Mouse (Mus musculus) embryonic facial prominence, embryonic 15.5 days (tissue): ENCODE results near the gene Nhej1. TPM values are rescaled to one million over a fixed set of nuclear protein-coding genes. Genes with fewer than 3 reads are reported as not detected.

Source experiments
- polyA plus RNA-seq: library from polyadenylated mRNA; unstranded; fragments of >200 nt; fragmentation: Nextera tagmentation; extraction: Ambion mirVana; gene quantifications from 2 replicates; pipeline ENCODE4 v1.2.1, GENCODE M21; 2015

The Nhej1 gene
- polyA plus RNA-seq, 1 experiment from 2014 or later: 9.9 TPM

Other genes with a start within 250 kb of the Nhej1 start
- 0.24 and 0.43 TPM in 2 replicates for gene Fev, start 239.8 kb downstream of the Nhej1 start, polyA plus RNA-seq
- gene Cryba2, start 232.1 kb downstream of the Nhej1 start, polyA plus RNA-seq: 0.63 and 1.8 TPM in 2 replicates
- 2.2 and 4.1 TPM in 2 replicates for gene Cfap65, start 189.6 kb downstream of the Nhej1 start, polyA plus RNA-seq
- gene Ihh, start 173.5 kb downstream of the Nhej1 start, polyA plus RNA-seq: 1.6 and 1.7 TPM in 2 replicates
- gene Slc23a3, start 8.7 kb upstream of the Nhej1 start, polyA plus RNA-seq: 0.32 and 0.37 TPM in 2 replicates
- 45.3 TPM in 2 replicates for gene Cnppd1, start 17.5 kb upstream of the Nhej1 start, polyA plus RNA-seq
- 53.8 and 54.2 TPM in 2 replicates for gene Retreg2, start 17.6 kb upstream of the Nhej1 start, polyA plus RNA-seq
- gene Zfand2b, start 43.4 kb upstream of the Nhej1 start, polyA plus RNA-seq: 46.5 and 51.2 TPM in 2 replicates
- gene Abcb6, start 55.2 kb upstream of the Nhej1 start, polyA plus RNA-seq: 20.7 and 23.3 TPM in 2 replicates
- gene Ankzf1, start 67.0 kb upstream of the Nhej1 start, polyA plus RNA-seq: 27.9 and 30.2 TPM in 2 replicates
- 32.5 and 37.7 TPM in 2 replicates for gene Atg9a, start 67.0 kb upstream of the Nhej1 start, polyA plus RNA-seq
- gene Glb1l, start 85.6 kb upstream of the Nhej1 start, polyA plus RNA-seq: 18.2 and 25.1 TPM in 2 replicates
- gene Stk16, start 85.6 kb upstream of the Nhej1 start, polyA plus RNA-seq: 121 and 138 TPM in 2 replicates
- gene Tuba4a, start 94.7 kb upstream of the Nhej1 start, polyA plus RNA-seq: 94.8 and 98.3 TPM in 2 replicates
- not detected in 2 replicates for gene A630095N17Rik, start 106.9 kb upstream of the Nhej1 start, polyA plus RNA-seq
- gene Dnajb2, start 111.2 kb upstream of the Nhej1 start, polyA plus RNA-seq: 47.9 and 51.3 TPM in 2 replicates
- gene Ptprn, start 139.3 kb upstream of the Nhej1 start, polyA plus RNA-seq: 0.41 and 1.0 TPM in 2 replicates
- 0.39 and 0.68 TPM in 2 replicates for gene Resp18, start 153.2 kb upstream of the Nhej1 start, polyA plus RNA-seq
- 113 and 115 TPM in 2 replicates for gene Dnpep, start 192.8 kb upstream of the Nhej1 start, polyA plus RNA-seq
- gene Des, start 235.1 kb upstream of the Nhej1 start, polyA plus RNA-seq: 112 and 140 TPM in 2 replicates